Comparison of ENCODE assay signal across 25 mouse cellular contexts in the genomic region with DNA sequence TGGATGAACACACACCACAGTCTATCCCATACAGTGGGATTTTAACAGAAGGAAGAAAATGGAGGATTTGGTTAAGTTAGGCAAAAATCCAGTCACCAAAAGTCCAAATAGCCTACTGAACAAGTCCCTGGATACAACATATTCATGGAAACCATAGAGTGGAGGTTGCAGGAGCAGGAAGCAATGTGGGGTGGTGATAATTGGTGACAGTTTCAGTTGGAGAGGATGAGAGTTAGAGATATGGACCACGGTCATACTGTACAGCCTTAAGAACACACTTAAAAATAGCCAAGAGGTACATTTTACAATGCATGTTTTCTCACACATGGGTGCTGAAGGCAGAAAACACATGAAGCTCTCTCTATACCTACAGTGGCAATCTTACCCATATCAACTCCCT. TPM values are rescaled to one million over a fixed set of nuclear protein-coding genes. Genes with fewer than 3 reads are reported as not detected.
"Had no signal": no experiment of that assay in that cellular context is flagged by ENCODE, and none has a peak within 500 bp of the region (broad histone marks: within the 10 kb centered on the region; RNA-seq: fewer than 3 reads in every experiment).

No protein-coding gene starts in this region.

- DNase-seq: liver, postnatal 0 days; lung, adult 2 months; lung, postnatal 14 days; lung, postnatal 36 days; midbrain, embryonic 14.5 days; right cerebral cortex, postnatal 14 days; spleen, adult 18-20 months; thymus, adult 2 months; thymus, postnatal 25 days; thymus, postnatal 4 days had no signal

- H3K9me3 ChIP-seq: liver, embryonic 15.5 days; lung, embryonic 15.5 days; midbrain, embryonic 10.5 days; midbrain, embryonic 12.5 days; neural tube, embryonic 13.5 days; neural tube, embryonic 15.5 days; stomach, embryonic 15.5 days had no signal

- H3K27me3 ChIP-seq: liver, embryonic 15.5 days; lung, embryonic 15.5 days; midbrain, embryonic 12.5 days; neural tube, embryonic 13.5 days; neural tube, embryonic 15.5 days; stomach, embryonic 15.5 days had no signal

- H3K4me1 ChIP-seq: liver, embryonic 15.5 days; lung, embryonic 15.5 days; neural tube, embryonic 13.5 days; neural tube, embryonic 15.5 days; stomach, embryonic 15.5 days had no signal

- H3K27ac ChIP-seq: liver, embryonic 15.5 days; lung, embryonic 15.5 days; macrophage; midbrain, embryonic 10.5 days; midbrain, embryonic 12.5 days; neural tube, embryonic 13.5 days; neural tube, embryonic 15.5 days; stomach, embryonic 15.5 days; stomach, postnatal 0 days had no signal

- H3K9ac ChIP-seq: liver, embryonic 15.5 days; liver, postnatal 0 days; lung, embryonic 15.5 days; midbrain, embryonic 12.5 days; neural tube, embryonic 13.5 days; neural tube, embryonic 15.5 days; stomach, embryonic 15.5 days had no signal

- H3K36me3 ChIP-seq: liver, embryonic 15.5 days; lung, embryonic 15.5 days; midbrain, embryonic 10.5 days; midbrain, embryonic 12.5 days; neural tube, embryonic 13.5 days; neural tube, embryonic 15.5 days; stomach, embryonic 15.5 days had no signal

- H3K4me3 ChIP-seq: liver, embryonic 15.5 days; lung, embryonic 15.5 days; midbrain, embryonic 10.5 days; midbrain, embryonic 12.5 days; myocyte; neural tube, embryonic 13.5 days; neural tube, embryonic 15.5 days; stomach, embryonic 15.5 days had no signal

RNA-seq across cellular contexts. Expression of a gene that starts 9.7 kb away (rescaled TPM):
- polyA plus RNA-seq: lung, embryonic 15.5 days; lung, postnatal 0 days had no signal

RNA-seq across cellular contexts. Expression of a gene that starts 17.1 kb away (rescaled TPM):
- total RNA-seq: megakaryocyte, adult 5-6 weeks; megakaryocyte-erythroid progenitor cell, adult 5-6 weeks had no signal
- polyA plus RNA-seq: liver, embryonic 15.5 days; liver, postnatal 0 days; lung, adult 2 months; lung, embryonic 15.5 days; lung, postnatal 0 days; macrophage; midbrain, embryonic 10.5 days; midbrain, embryonic 12.5 days; midbrain, embryonic 14.5 days; midbrain, embryonic 16.5 days; myocyte; neural tube, embryonic 11.5 days; neural tube, embryonic 13.5 days; neural tube, embryonic 15.5 days; stomach, embryonic 15.5 days; stomach, postnatal 0 days had no signal
